Mouse (Mus musculus) midbrain, embryonic 12.5 days (tissue): ENCODE measurements around the gene Smad6. TPM values are rescaled to one million over a fixed set of nuclear protein-coding genes. Genes with fewer than 3 reads are reported as not detected.

Experiments
- ATAC-seq: fragments of 200-750 bp; cut with Nextera tagmentation; 2 replicates; pipeline ENCODE4 v1.8.0; 2017; ENCODE audit warnings: low read depth, moderate TSS enrichment, moderate library complexity; ENCODE audit not compliant: low FRiP score
- H3K27ac ChIP-seq: fragments of 300-500 bp; sonication (generic); replicated peaks from 2 replicates; pipeline ENCODE4 v1.5.1; 2016; ENCODE audit warnings: mild to moderate bottlenecking
- H3K27me3 ChIP-seq: fragments of 300-500 bp; sonication (generic); 2 replicates; pipeline ENCODE4 v1.6.1; 2016; ENCODE audit warnings: mild to moderate bottlenecking
- H3K36me3 ChIP-seq: fragments of 300-500 bp; sonication (generic); 2 replicates; pipeline ENCODE4 v1.6.1; 2016
- H3K4me1 ChIP-seq: fragments of 300-500 bp; sonication (generic); 2 replicates; pipeline ENCODE4 v1.6.1; 2016
- H3K4me2 ChIP-seq: fragments of 300-500 bp; sonication (generic); replicated peaks from 2 replicates; pipeline ENCODE4 v1.6.1; 2016; ENCODE audit warnings: mild to moderate bottlenecking, moderate library complexity
- H3K4me3 ChIP-seq: fragments of 300-500 bp; sonication (generic); 2 replicates; pipeline ENCODE4 v1.5.1; 2016; ENCODE audit warnings: mild to moderate bottlenecking
- H3K9ac ChIP-seq: fragments of 300-500 bp; sonication (generic); replicated peaks from 2 replicates; pipeline ENCODE4 v1.6.1; 2016; ENCODE audit warnings: mild to moderate bottlenecking, moderate library complexity
- H3K9me3 ChIP-seq: fragments of 300-500 bp; sonication (generic); 2 replicates; pipeline ENCODE4 v1.6.1; 2016; ENCODE audit warnings: mild to moderate bottlenecking
- WGBS: fragments of 180-500 bp; shearing (Covaris S2); methylation state at CpG from one replicate; pipeline ENCODE4 v1.1.7; 2016; 5-methylcytosine and 5-hydroxymethylcytosine counted together
- polyA plus RNA-seq: library from polyadenylated mRNA; unstranded; fragments of >200 nt; fragmentation: Nextera tagmentation; extraction: Ambion mirVana; gene quantifications from 2 replicates; pipeline ENCODE4 v1.2.1, GENCODE M21; 2016

Gene Smad6
- polyA plus RNA-seq, 1 experiment from 2014 or later: 7.8 TPM

DNA sequence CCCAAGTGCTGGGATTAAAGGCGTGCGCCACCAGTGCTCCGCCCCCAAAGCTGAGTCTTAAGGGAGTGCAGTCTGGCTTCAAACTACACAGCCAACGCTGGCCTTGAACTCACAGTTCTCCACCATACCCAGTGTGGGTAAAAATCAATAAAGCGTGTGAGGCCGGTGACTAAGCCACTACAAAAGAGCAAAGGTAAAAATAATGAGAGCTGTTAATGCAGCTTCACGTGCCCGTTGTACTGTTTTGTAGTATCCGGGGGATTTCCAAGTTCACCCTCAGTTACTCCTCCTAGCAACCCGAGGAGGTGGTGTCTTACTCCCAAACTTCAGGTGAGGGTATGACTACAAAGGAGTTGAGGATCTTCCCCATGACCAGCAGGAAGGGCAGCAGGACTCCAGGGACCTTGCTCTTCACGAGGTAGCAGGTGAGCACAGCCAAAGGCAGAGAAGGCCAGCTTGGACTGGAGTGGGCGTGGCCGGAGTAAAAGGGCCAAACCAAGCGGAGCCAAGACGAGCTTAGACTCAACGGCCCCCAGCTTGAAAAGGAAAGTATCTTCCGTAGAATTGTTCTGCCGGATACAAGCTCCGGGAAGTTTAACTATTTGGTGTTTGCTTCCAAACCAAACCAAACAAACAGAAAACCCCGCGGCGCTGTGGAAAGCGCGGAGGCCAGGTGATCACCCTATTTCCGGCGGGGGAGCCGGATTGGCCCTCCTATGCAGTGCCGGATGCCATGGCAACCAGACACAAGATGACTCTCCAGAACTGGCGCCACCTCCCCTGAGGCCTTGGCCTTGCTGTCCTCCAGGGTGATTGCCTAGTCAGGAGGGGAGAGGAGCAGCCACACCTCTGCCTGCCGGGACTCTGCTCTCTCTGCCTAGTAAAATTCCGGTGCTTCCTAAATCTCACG, 27.9 kb upstream of the Smad6 start:
- peak overlapping the region; percentile 49 for H3K9ac ChIP-seq
- peak; percentile 58; the same call in 1 of the 2 replicates for ATAC-seq
- H3K27me3 ChIP-seq: peaks cover 28% of the 10 kb centered on the region
- no peaks in the 10 kb centered on the region for H3K36me3 ChIP-seq
- no peak overlapping the region for H3K27ac ChIP-seq
- peak overlapping the region; percentile 66 for H3K4me2 ChIP-seq
- 8% methylated on average over 32 of the region's 32 CpGs for WGBS
- H3K9me3 ChIP-seq: no peaks in the 10 kb centered on the region
- peak overlapping the region; percentile 40 for H3K4me3 ChIP-seq
- H3K4me1 ChIP-seq: peaks cover 20% of the 10 kb centered on the region

DNA sequence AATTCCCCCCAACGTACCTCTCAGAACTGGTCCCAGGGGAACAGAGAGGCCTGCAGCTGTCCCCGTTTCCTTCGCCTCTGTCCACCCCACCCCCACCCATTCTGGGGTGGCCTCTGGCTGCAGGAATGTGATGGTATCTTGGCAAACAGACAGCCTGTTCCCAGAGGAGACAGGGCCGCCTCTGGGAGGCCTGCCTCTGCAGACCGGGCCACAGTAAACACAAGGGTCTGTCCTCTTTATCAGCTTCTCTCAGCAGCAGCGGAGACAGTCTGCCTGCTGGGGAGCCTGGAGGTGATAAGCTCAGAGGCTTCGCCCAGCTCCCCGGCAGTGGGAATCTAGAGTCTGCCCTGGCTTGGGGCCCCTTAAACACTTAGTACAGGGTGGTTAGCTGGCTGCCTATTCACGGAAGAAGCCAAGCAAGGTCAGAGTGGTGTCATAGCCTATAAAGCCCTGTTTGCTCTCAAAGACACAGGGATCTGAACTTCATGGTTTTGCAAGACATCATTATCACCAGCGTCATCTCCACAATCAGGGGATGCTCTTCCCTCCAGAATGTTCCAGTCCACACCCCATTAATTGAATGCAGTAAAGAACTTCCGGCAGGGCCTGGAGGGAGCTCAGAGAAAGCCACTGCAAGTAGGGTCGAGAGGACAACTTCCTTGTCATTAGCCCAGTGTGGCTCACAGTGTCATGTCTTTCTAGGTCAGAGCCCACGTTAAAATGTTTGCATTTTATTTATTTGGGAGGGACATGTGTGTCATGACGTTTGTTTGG, 23.4 kb upstream of the Smad6 start:
- no peak overlapping the region for H3K4me2 ChIP-seq
- H3K9me3 ChIP-seq: no peaks in the 10 kb centered on the region
- H3K27ac ChIP-seq: peak overlapping the region; percentile 42; the same call in 1 of the 2 replicates
- H3K4me3 ChIP-seq: no peak overlapping the region
- peaks cover 16% of the 10 kb centered on the region for H3K4me1 ChIP-seq
- no peak overlapping the region for H3K9ac ChIP-seq
- no peak for ATAC-seq
- WGBS: 26% methylated on average over 14 of the region's 14 CpGs
- H3K36me3 ChIP-seq: no peaks in the 10 kb centered on the region
- peaks cover 10% of the 10 kb centered on the region for H3K27me3 ChIP-seq

DNA sequence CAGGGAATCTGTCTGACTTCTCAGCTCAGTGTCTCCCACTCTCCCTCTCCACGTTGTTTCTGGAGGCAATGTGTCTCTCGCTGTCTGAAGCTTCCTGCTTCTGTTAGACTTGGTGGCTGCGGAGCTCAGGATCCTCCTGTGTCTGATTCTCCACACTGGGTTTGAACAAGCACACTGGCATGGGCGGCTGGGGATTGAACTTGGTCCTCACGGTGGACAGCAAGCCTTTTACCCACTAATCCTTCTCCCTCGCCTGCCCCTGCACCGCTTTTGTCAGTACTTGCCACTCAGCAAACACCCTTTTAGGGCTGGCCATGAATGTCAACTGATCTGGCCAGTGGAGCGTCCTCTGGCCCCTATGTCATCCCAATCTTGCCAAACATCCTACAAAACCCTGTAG, 22.5 kb upstream of the Smad6 start:
- Histone ChIP-seq H3K27me3 (peaks cover 11% of the 10 kb centered on the region), H3K9ac (no peak overlapping the region), H3K27ac (no peak overlapping the region), H3K36me3 (no peaks in the 10 kb centered on the region), H3K9me3 (no peaks in the 10 kb centered on the region), H3K4me1 (peaks cover 9% of the 10 kb centered on the region), H3K4me3 (no peak overlapping the region), H3K4me2 (no peak overlapping the region)
- WGBS: 61% methylated on average over 8 of the region's 8 CpGs
- ATAC-seq: no peak

DNA sequence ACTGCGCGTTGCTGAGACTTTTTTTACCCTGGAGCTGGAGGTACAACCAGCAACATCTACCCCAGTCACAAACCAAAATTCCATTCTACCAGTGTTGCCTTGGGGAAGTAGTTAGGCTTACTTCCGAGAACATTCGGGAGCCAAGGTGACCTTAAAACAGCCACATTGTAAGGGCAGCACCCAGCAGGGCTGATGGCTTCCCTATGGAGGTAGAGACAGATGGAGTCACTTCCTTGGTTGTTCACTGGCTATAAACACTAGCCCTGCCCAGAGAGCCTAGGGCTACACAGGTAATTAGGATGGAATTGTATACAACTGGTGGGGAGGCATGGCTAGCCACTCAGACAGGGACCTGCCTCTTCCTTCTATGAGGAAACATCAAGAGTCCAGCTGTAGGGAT, 21.1 kb upstream of the Smad6 start:
- WGBS: 92% methylated on average over 4 of the region's 4 CpGs
- no peak for ATAC-seq
- no peak overlapping the region for H3K27ac ChIP-seq

DNA sequence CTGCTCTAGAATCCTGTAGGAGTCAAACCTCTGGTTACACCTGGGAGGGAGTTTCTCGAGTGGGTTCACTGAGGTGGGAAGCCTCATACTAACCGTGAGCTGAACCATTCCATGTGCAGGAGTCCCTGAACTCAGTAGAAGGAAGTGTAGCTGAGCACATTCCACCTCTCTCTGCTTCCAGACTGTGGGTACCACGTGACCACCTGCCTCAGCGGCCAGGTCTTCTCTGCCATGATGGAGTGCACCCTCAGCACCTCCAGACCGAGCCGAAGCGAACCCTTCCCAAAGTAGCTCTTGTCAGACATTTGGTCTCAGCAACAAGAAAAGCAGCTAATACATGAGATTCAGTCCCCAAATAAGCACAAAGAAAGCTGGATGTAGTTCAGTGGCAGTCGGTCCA, 20.4 kb upstream of the Smad6 start:
- Histone ChIP-seq H3K27ac (no peak overlapping the region), H3K27me3 (peaks cover 11% of the 10 kb centered on the region), H3K9me3 (no peaks in the 10 kb centered on the region), H3K4me2 (no peak overlapping the region), H3K4me3 (no peak overlapping the region), H3K36me3 (no peaks in the 10 kb centered on the region), H3K4me1 (peaks cover 9% of the 10 kb centered on the region), H3K9ac (no peak overlapping the region)
- WGBS: 90% methylated on average over 8 of the region's 8 CpGs
- no peak for ATAC-seq

More for the DNA sequence above, 21.1 kb upstream of the Smad6 start:
- no peak overlapping the region for H3K4me3 ChIP-seq
- H3K36me3 ChIP-seq: no peaks in the 10 kb centered on the region
- peaks cover 11% of the 10 kb centered on the region for H3K27me3 ChIP-seq
- no peak overlapping the region for H3K9ac ChIP-seq
- peaks cover 9% of the 10 kb centered on the region for H3K4me1 ChIP-seq
- no peaks in the 10 kb centered on the region for H3K9me3 ChIP-seq
- H3K4me2 ChIP-seq: no peak overlapping the region

DNA sequence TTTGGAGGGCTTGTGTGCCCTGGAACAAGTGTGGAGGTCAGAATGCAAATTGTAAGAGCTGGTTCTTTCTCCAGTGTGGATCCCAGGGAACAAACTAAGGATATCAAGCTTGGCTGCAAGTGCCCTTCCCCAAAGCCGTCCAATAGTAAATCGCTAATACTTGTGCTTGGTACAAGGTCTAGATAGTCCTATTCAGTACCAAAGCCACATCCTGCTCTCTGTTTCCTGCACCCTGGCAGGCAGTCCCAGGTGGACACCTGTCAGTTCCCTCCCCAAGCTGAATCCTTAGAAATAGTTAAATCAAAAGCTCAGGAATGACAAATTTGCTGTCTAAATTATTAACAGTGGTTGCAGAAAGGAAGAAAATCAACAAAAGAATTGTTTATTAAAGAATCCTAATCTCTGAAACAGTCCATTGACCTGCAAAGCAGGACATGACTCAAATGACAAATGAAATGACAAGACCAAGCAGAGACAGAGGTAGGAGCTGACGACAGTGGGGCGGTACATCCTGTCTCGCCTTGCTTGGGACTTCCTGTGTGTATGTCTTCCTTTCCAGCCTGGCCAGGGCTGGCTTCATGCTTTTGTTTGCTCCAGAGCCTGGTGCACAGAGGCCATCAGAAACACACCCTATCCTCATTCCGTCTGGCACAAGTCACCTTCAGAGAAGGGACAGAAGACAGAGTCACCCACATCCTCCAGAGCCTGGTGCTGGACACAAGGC, 8.2 kb upstream of the Smad6 start:
- Histone ChIP-seq H3K4me1 (no peaks in the 10 kb centered on the region), H3K9me3 (no peaks in the 10 kb centered on the region), H3K27ac (no peak overlapping the region), H3K9ac (no peak overlapping the region), H3K36me3 (no peaks in the 10 kb centered on the region), H3K4me2 (no peak overlapping the region), H3K27me3 (no peaks in the 10 kb centered on the region), H3K4me3 (no peak overlapping the region)
- no peak for ATAC-seq
- 86% methylated on average over 6 of the region's 6 CpGs for WGBS

DNA sequence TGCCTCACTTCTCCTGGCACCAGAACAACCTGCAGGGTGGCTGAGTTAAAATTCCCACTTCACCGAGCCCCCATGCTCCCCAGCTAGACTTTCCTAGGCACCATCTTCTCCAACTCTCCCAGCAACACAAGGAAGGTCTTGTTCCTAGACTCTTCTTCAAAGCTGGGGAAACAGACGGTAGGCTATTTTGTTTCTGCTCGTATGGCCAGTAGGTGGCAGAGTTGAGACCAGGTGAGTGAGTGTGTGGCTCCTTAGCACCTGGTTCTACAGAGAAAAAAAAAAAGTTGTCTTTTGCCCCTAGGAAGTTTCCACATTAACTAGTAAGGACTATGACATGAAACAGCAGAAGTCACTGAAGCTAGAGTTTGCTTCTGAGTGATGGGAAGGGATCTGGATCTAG, 3.7 kb upstream of the Smad6 start:
- 5% methylated on average over 3 of the region's 3 CpGs for WGBS
- Histone ChIP-seq H3K27ac (no peak overlapping the region), H3K9me3 (no peaks in the 10 kb centered on the region), H3K9ac (no peak overlapping the region), H3K27me3 (peaks cover 7% of the 10 kb centered on the region; the same call in 1 of the 2 replicates), H3K36me3 (no peaks in the 10 kb centered on the region), H3K4me1 (peaks cover 15% of the 10 kb centered on the region), H3K4me3 (no peak overlapping the region), H3K4me2 (no peak overlapping the region)
- no peak for ATAC-seq

DNA sequence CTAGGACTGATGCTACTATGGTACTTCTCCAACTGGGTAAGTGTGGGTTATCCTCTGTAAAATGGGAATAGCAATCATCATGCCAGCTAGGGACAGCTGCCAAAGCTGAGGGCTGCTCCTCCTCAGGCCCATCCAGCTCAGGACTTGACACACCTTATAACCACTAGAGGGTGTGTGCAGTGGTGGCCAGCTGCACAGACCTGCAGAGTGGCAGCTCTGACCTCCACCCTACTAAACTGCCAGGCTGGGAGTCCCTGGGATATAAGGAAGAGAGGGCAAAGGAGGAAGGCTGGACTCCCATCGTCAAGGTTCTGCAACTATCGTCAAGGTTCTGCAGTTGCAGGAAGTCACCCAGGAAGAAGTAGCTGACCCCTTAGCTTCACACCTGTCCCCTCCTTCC, 3.1 kb upstream of the Smad6 start:
- no peak for ATAC-seq
- WGBS: 33% methylated on average over 2 of the region's 2 CpGs

DNA sequence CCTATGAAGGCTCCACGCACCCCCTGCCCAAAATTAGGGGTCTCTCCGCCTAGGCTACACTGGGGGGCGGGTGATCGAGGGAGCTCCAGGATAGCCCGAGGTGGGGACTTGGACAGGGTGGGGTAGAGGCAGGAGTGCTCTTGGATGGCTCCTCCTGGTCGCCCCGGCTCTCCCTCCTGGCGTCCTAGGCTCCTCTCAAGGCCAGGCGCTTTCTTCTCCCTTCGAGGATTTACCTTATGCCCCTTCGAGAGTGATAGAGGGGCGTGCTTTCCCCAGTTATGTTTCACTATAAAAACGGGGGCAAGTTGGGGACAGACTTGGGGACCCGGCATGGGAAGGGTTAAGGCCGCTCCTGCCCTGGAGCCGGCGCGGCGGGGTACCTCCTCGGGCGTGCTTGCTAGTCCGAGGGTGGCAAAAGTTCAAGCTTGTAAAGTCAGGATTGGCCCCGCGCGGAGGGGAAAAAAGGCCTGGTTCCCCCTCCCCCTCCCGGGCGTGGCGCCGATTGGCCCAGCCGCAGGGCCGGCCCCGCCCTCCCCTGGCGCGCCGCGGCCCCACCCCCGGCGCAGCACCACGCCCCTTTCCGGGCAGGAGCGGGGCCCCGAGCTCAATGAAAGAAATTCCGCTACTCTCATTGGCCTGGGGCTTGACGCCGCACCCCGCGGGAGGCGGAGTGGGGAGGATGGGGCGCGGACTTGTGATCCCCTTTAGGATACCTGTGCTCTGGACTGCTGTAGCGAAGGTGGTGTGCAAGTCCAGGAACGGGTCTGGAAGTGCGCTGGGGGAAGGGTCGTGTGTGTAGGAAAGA, 905 bp upstream of the Smad6 start:
- Histone ChIP-seq H3K4me2 (peak overlapping the region; percentile 93), H3K4me3 (peak overlapping the region; percentile 70), H3K27me3 (peaks cover 26% of the 10 kb centered on the region), H3K9me3 (no peaks in the 10 kb centered on the region), H3K27ac (peak overlapping the region; percentile 87), H3K36me3 (no peaks in the 10 kb centered on the region), H3K4me1 (peaks cover 43% of the 10 kb centered on the region), H3K9ac (peak overlapping the region; percentile 87)
- WGBS: under 1% methylated on average over 45 of the region's 54 CpGs
- peak; percentile 81 for ATAC-seq

More for the DNA sequence above, 3.1 kb upstream of the Smad6 start:
- Histone ChIP-seq H3K36me3 (no peaks in the 10 kb centered on the region), H3K9ac (no peak overlapping the region), H3K9me3 (no peaks in the 10 kb centered on the region), H3K27me3 (peaks cover 7% of the 10 kb centered on the region; the same call in 1 of the 2 replicates), H3K4me2 (no peak overlapping the region), H3K27ac (no peak overlapping the region), H3K4me1 (peaks cover 21% of the 10 kb centered on the region), H3K4me3 (no peak overlapping the region)

DNA sequence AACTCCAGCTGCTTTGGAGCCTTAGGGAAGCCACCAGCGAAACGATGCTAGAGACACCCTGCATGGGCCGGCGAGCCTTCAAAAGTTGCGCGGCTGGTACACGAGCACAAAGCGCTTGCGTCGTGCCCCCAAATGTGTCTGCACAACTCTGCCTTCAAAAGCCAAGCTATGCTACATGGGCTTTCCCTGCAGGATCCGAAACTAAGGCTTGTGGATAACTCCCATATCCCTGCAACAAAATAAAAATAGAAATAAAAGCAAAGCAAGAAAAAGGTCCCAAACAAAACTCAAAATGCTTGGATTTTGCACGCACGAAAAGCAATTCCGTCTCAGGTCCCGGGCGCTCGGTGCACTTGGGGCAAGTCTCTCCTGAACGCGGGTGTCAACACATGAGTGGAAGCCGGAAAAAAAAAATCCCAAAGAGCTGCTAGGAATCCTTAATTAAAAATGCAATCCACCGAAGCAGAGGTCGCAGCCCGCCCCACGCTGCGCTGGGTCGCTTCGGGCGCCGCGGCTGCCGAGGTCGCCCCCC, 474 bp downstream of the Smad6 start:
- H3K27me3 ChIP-seq: peaks cover 30% of the 10 kb centered on the region
- H3K4me1 ChIP-seq: peaks cover 57% of the 10 kb centered on the region
- peak overlapping the region; percentile 87 for H3K9ac ChIP-seq
- under 1% methylated on average over 30 of the region's 32 CpGs for WGBS
- no peak for ATAC-seq
- H3K4me3 ChIP-seq: peak overlapping the region; percentile 70
- H3K36me3 ChIP-seq: no peaks in the 10 kb centered on the region
- peak overlapping the region; percentile 93 for H3K4me2 ChIP-seq
- H3K9me3 ChIP-seq: no peaks in the 10 kb centered on the region
- peak overlapping the region; percentile 87 for H3K27ac ChIP-seq
